Mouse (Mus musculus) embryonic facial prominence, embryonic 13.5 days (tissue): ENCODE results near the gene Gnb5. TPM values are rescaled to one million over a fixed set of nuclear protein-coding genes. Genes with fewer than 3 reads are reported as not detected.

Experiments used
- ATAC-seq: fragments of 200-750 bp; cut with Nextera tagmentation; 2 replicates; pipeline ENCODE4 v1.8.0; 2017; ENCODE audit warnings: low read depth; ENCODE audit not compliant: insufficient number of reproducible peaks, insufficient read depth, low FRiP score, low TSS enrichment
- H3K27ac ChIP-seq: fragments of 300-500 bp; sonication (generic); 2 replicates; pipeline ENCODE4 v1.5.1; 2015; ENCODE audit warnings: moderate library complexity, mild to moderate bottlenecking, inconsistent platforms
- H3K27me3 ChIP-seq: fragments of 300-500 bp; sonication (generic); 2 replicates; pipeline ENCODE4 v1.6.1; 2015; ENCODE audit warnings: mild to moderate bottlenecking, inconsistent platforms
- H3K36me3 ChIP-seq: fragments of 300-500 bp; sonication (generic); 2 replicates; pipeline ENCODE4 v1.6.1; 2015; ENCODE audit warnings: mild to moderate bottlenecking, inconsistent platforms
- H3K4me1 ChIP-seq: fragments of 300-500 bp; sonication (generic); 2 replicates; pipeline ENCODE4 v1.6.1; 2015; ENCODE audit warnings: inconsistent platforms
- H3K4me2 ChIP-seq: fragments of 300-500 bp; sonication (generic); 2 replicates; pipeline ENCODE4 v1.6.1; 2015; ENCODE audit warnings: moderate library complexity, mild to moderate bottlenecking, inconsistent platforms
- H3K4me3 ChIP-seq: fragments of 300-500 bp; sonication (generic); 2 replicates; pipeline ENCODE4 v1.5.1; 2015; ENCODE audit warnings: mild to moderate bottlenecking, inconsistent platforms
- H3K9ac ChIP-seq: fragments of 300-500 bp; sonication (generic); 2 replicates; pipeline ENCODE4 v1.6.1; 2015; ENCODE audit warnings: mild to moderate bottlenecking, inconsistent platforms
- H3K9me3 ChIP-seq: fragments of 300-500 bp; sonication (generic); 2 replicates; pipeline ENCODE4 v1.6.1; 2016; ENCODE audit warnings: inconsistent platforms
- WGBS: fragments of 180-500 bp; shearing (Covaris S2); methylation state at CpG from one replicate; pipeline ENCODE4 v1.1.7; 2015; ENCODE audit warnings: mixed read lengths; 5-methylcytosine and 5-hydroxymethylcytosine counted together
- polyA plus RNA-seq: library from polyadenylated mRNA; unstranded; fragments of >200 nt; fragmentation: Nextera tagmentation; extraction: Ambion mirVana; gene quantifications from 2 replicates; pipeline ENCODE4 v1.2.1, GENCODE M21; 2015

Gnb5 gene
- polyA plus RNA-seq, 1 experiment from 2014 or later: 33.4 TPM

DNA sequence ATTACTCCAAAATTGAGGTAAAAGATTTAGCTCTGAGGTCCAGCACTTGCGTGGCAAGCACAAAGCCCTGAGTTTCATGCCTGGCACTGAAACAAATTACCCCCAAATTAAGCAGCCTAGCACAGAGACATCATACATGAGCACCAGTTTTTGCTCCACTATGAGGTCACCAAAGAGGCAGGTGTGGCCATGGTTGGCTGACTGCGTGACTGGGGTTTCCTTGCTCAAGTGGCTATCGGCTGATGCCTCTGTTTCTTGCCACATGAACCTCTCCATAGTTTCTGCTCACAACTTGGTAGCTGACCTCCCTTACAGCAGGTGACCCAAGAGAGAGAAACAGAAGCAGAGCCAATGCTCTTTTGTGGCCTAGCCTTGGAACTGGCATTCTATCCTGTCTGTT is 22.0 kb downstream of the Gnb5 start:
- Histone ChIP-seq H3K27me3 (no peaks in the 10 kb centered on the region), H3K9me3 (no peaks in the 10 kb centered on the region), H3K4me1 (no peaks in the 10 kb centered on the region), H3K27ac (no peak overlapping the region), H3K9ac (no peak overlapping the region), H3K4me2 (no peak overlapping the region), H3K36me3 (peaks cover 45% of the 10 kb centered on the region), H3K4me3 (no peak overlapping the region)
- ATAC-seq: no peak
- 92% methylated on average over 3 of the region's 3 CpGs for WGBS

DNA sequence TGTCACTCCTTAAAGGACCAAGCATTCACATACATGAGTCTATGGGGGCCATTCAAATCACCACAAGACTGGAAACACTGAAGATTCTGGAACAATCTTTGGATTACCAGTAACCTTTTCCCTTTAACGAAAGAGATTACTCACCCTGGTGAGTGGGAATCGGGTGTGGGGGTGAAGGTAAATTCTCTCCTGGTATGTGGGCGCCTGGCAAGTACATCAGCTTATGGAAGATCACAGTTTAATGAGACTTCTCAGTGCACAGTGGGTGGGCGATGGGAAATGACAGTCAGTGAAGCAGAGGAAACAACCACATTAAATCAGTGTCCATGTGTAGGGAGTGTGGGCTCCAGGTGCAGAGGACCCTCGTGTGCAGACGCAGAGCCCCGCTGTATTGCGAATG is 24.7 kb downstream of the Gnb5 start:
- 88% methylated on average over 8 of the region's 8 CpGs for WGBS
- peaks cover 59% of the 10 kb centered on the region for H3K36me3 ChIP-seq

GRCm38 (mm10) chr9:75334440-75334839 is 28.4 kb downstream of the Gnb5 start:
- no peaks in the 10 kb centered on the region for H3K4me1 ChIP-seq
- H3K27ac ChIP-seq: no peak overlapping the region
- no peak overlapping the region for H3K9ac ChIP-seq
- H3K4me2 ChIP-seq: no peak overlapping the region
- no peaks in the 10 kb centered on the region for H3K9me3 ChIP-seq
- H3K4me3 ChIP-seq: no peak overlapping the region
- 83% methylated on average over 4 of the region's 4 CpGs for WGBS
- H3K36me3 ChIP-seq: peaks cover 78% of the 10 kb centered on the region
- no peaks in the 10 kb centered on the region for H3K27me3 ChIP-seq
- ATAC-seq: no peak

More for the DNA sequence above, 24.7 kb downstream of the Gnb5 start:
- H3K9ac ChIP-seq: no peak overlapping the region
- no peak for ATAC-seq
- no peak overlapping the region for H3K4me2 ChIP-seq
- H3K4me1 ChIP-seq: no peaks in the 10 kb centered on the region
- H3K4me3 ChIP-seq: no peak overlapping the region
- H3K27ac ChIP-seq: no peak overlapping the region
- H3K27me3 ChIP-seq: no peaks in the 10 kb centered on the region
- no peaks in the 10 kb centered on the region for H3K9me3 ChIP-seq

DNA sequence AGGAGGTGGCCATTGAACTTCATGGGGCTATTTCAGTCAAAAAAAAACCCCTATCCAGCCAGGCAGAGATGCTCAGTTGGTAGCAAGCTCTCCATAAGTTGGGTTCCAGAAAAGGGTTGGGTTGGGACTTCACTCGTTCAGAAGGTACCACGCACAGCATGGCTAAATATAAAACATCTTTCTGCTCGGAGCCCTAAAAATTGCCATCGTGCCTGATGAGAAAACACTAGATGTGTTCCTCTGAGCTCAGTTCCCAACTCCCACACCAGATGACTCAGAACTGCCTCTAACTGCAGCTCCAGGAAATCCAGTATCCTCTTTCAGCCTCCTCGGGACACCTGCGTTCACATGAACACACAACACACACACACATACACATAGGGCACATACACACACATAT is 31.9 kb downstream of the Gnb5 start:
- Histone ChIP-seq H3K9ac (no peak overlapping the region), H3K4me1 (no peaks in the 10 kb centered on the region), H3K36me3 (peaks cover 81% of the 10 kb centered on the region), H3K4me2 (no peak overlapping the region), H3K9me3 (no peaks in the 10 kb centered on the region), H3K4me3 (no peak overlapping the region), H3K27me3 (no peaks in the 10 kb centered on the region), H3K27ac (no peak overlapping the region)
- WGBS: 86% methylated on average over 6 of the region's 6 CpGs
- ATAC-seq: no peak

GRCm38 (mm10) chr9:75342433-75342832 is 36.3 kb downstream of the Gnb5 start:
- Histone ChIP-seq H3K36me3 (peaks cover 74% of the 10 kb centered on the region), H3K4me3 (no peak overlapping the region), H3K4me2 (no peak overlapping the region), H3K9ac (no peak overlapping the region), H3K27ac (no peak overlapping the region), H3K4me1 (no peaks in the 10 kb centered on the region), H3K9me3 (no peaks in the 10 kb centered on the region), H3K27me3 (no peaks in the 10 kb centered on the region)
- no peak for ATAC-seq
- 78% methylated on average over 4 of the region's 4 CpGs for WGBS

- 92% methylated on average over 5 of the region's 5 CpGs for WGBS
- no peak for ATAC-seq
- Histone ChIP-seq H3K27ac (no peak within 1 kb of the TSS), H3K9me3 (no peaks in the 10 kb centered on the region), H3K27me3 (no peaks in the 10 kb centered on the region), H3K4me2 (no peak within 1 kb of the TSS), H3K4me1 (no peaks in the 10 kb centered on the region), H3K9ac (no peak within 1 kb of the TSS), H3K36me3 (peaks cover 42% of the 10 kb centered on the region), H3K4me3 (no peak within 1 kb of the TSS)
Measured at GRCm38 (mm10) chr9:75347458-75347857, 41.4 kb downstream of the Gnb5 start, which contains the start of gene Bcl2l10. Bcl2l10 (plus strand) TSS chr9:75347758.

DNA sequence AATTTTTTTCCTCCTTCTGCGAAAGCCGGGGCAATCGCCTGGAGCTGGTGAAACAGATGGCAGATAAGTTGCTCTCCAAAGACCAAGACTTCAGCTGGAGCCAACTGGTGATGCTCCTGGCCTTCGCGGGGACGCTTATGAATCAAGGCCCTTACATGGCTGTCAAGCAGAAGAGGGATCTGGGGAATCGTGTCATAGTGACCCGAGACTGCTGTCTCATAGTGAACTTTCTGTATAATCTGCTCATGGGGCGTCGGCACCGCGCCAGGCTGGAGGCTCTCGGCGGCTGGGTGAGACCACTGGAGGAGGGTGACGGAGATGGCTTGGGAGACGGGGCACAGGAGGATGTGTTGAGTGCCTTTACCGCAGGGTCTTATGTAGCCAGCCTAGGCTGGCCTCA is 42.0 kb downstream of the Gnb5 start:
- Histone ChIP-seq H3K9ac (no peak overlapping the region), H3K4me1 (no peaks in the 10 kb centered on the region), H3K36me3 (peaks cover 36% of the 10 kb centered on the region), H3K4me3 (no peak overlapping the region), H3K27ac (no peak overlapping the region), H3K9me3 (no peaks in the 10 kb centered on the region), H3K27me3 (no peaks in the 10 kb centered on the region), H3K4me2 (no peak overlapping the region)
- ATAC-seq: no peak
- WGBS: 94% methylated on average over 17 of the region's 17 CpGs

DNA sequence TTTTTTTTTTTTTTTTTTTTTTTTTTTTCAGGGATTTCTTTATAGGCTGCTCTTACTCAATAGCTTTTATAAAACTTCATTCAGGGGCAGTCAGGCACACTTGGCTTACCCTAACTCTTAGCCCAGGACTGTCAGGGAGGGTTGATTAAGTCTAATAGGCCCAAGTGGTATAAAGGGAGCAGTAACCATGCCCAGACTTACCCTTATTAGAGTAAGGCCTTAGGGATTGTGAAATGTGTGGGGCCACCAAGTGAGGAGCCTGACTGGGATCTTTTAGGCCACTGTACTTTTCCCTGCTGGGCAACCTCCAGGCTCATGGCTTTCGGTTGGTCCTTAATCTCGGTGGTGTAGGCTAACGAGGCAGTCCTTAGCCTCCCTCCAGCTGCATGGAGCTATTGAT is 42.6 kb downstream of the Gnb5 start:
- peaks cover 31% of the 10 kb centered on the region for H3K36me3 ChIP-seq
- no peak overlapping the region for H3K4me3 ChIP-seq
- no peaks in the 10 kb centered on the region for H3K27me3 ChIP-seq
- H3K9me3 ChIP-seq: no peaks in the 10 kb centered on the region
- 70% methylated on average over 3 of the region's 3 CpGs for WGBS
- H3K4me1 ChIP-seq: no peaks in the 10 kb centered on the region
- H3K4me2 ChIP-seq: no peak overlapping the region
- H3K9ac ChIP-seq: no peak overlapping the region
- H3K27ac ChIP-seq: no peak overlapping the region
- ATAC-seq: no peak

DNA sequence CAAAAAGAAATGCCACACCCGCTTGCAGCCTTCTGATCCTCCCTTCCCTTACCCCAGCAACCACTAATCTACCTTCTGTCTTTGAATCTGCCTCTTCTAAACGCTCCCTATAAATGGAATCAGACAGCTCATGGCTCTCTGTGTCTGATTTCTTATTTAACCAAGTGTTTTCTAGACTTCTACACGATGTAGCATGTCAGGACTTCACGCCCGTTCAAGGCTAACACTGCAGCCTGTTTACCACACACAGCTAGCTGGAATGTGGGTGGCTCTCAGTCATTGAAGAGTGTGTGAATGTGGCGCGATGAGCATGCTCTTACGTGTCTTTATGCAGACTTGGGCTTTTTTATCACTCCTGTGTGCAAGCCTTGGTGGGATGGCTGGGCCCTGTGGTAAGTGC is 47.0 kb downstream of the Gnb5 start:
- Histone ChIP-seq H3K4me2 (no peak overlapping the region), H3K36me3 (0 out of 2 replicates have a peak, but pooled peaks cover 3% of the 10 kb centered on the region), H3K9me3 (no peaks in the 10 kb centered on the region), H3K9ac (no peak overlapping the region), H3K27ac (peak overlapping the region; percentile 69), H3K27me3 (no peaks in the 10 kb centered on the region), H3K4me3 (no peak overlapping the region), H3K4me1 (no peaks in the 10 kb centered on the region)
- whole genome bisulfite sequencing: 66% methylated on average over 8 of the region's 8 CpGs
- peak; percentile 53 for ATAC-seq

GRCm38 (mm10) chr9:75355783-75356182 is 49.7 kb downstream of the Gnb5 start:
- Histone ChIP-seq H3K27me3 (no peaks in the 10 kb centered on the region), H3K4me1 (no peaks in the 10 kb centered on the region), H3K36me3 (no peaks in the 10 kb centered on the region), H3K9ac (no peak overlapping the region), H3K4me3 (no peak overlapping the region), H3K9me3 (no peaks in the 10 kb centered on the region), H3K4me2 (no peak overlapping the region), H3K27ac (no peak overlapping the region)
- 87% methylated on average over 4 of the region's 4 CpGs for WGBS
- ATAC-seq: no peak

GRCm38 (mm10) chr9:75357087-75357654 is 51.1 kb downstream of the Gnb5 start:
- Histone ChIP-seq H3K4me2 (no peak overlapping the region), H3K27me3 (no peaks in the 10 kb centered on the region), H3K4me3 (no peak overlapping the region), H3K27ac (no peak overlapping the region), H3K36me3 (no peaks in the 10 kb centered on the region), H3K9me3 (no peaks in the 10 kb centered on the region), H3K4me1 (no peaks in the 10 kb centered on the region), H3K9ac (no peak overlapping the region)
- WGBS: 77% methylated on average over 9 of the region's 9 CpGs
- ATAC-seq: no peak

- no peaks in the 10 kb centered on the region for H3K4me1 ChIP-seq
- no peak overlapping the region for H3K27ac ChIP-seq
- ATAC-seq: no peak
- no peak overlapping the region for H3K4me2 ChIP-seq
- no peak overlapping the region for H3K4me3 ChIP-seq
- no peaks in the 10 kb centered on the region for H3K9me3 ChIP-seq
- H3K27me3 ChIP-seq: no peaks in the 10 kb centered on the region
- no peak overlapping the region for H3K9ac ChIP-seq
- H3K36me3 ChIP-seq: no peaks in the 10 kb centered on the region
- WGBS: 39% methylated on average over 5 of the region's 5 CpGs
Measured at GRCm38 (mm10) chr9:75361699-75362098, 55.6 kb downstream of the Gnb5 start.
